Mouse (Mus musculus) small intestine, adult 2 months (tissue): ENCODE results near the gene Rfx3. TPM values are rescaled to one million over a fixed set of nuclear protein-coding genes. Genes with fewer than 3 reads are reported as not detected.

Experiments used
- H3K27ac ChIP-seq: fragments of 200-500 bp; 2 replicates; pipeline ENCODE4 v1.5.1; 2012; ENCODE audit warnings: low read depth, low read length, control low read depth, inconsistent platforms; ENCODE audit not compliant: insufficient read depth
- H3K27me3 ChIP-seq: fragments of 200-500 bp; 2 replicates; pipeline ENCODE4 v1.6.1; 2012; ENCODE audit warnings: mild to moderate bottlenecking, moderate library complexity, low read length, inconsistent platforms; ENCODE audit not compliant: control insufficient read depth, insufficient read depth
- H3K36me3 ChIP-seq: fragments of 200-500 bp; 2 replicates; pipeline ENCODE4 v1.6.1; 2012; ENCODE audit warnings: mild to moderate bottlenecking, low read length, control low read depth, inconsistent platforms; ENCODE audit not compliant: control insufficient read depth, insufficient read depth
- H3K4me1 ChIP-seq: fragments of 200-500 bp; 2 replicates; pipeline ENCODE4 v1.6.1; 2012; ENCODE audit warnings: low read length, inconsistent platforms, mixed read lengths; ENCODE audit not compliant: control insufficient read depth, insufficient read depth, insufficient read length
- H3K4me3 ChIP-seq: fragments of 200-500 bp; 2 replicates; pipeline ENCODE4 v1.5.1; 2012; ENCODE audit warnings: low read depth, mild to moderate bottlenecking, control low read depth, inconsistent platforms, low read length, moderate library complexity
- CTCF ChIP-seq: fragments of 200-500 bp; IDR thresholded peaks from 2 replicates; pipeline ENCODE4 v1.5.1; 2012; ENCODE audit warnings: low read depth, mild to moderate bottlenecking, control low read depth, inconsistent platforms, low read length, moderate library complexity, mixed read lengths; ENCODE audit not compliant: insufficient replicate concordance, insufficient read length; ENCODE audit errors: extremely low read depth
- POLR2A ChIP-seq: fragments of 200-500 bp; IDR thresholded peaks from 2 replicates; pipeline ENCODE4 v1.6.1; 2012; ENCODE audit warnings: low read depth, mild to moderate bottlenecking, control low read depth, inconsistent platforms, low read length, moderate library complexity
- WGBS: fragments of 180-500 bp; shearing (Covaris S2); methylation state at CpG from one replicate; pipeline ENCODE4 v1.1.7; 2018; 5-methylcytosine and 5-hydroxymethylcytosine counted together
- polyA plus RNA-seq: library from polyadenylated mRNA; depleted of rRNA; stranded (reverse); fragments of >200 nt; gene quantifications from 2 replicates; pipeline ENCODE4 v1.2.3, GENCODE M21; 2012

The Rfx3 gene
- polyA plus RNA-seq, 1 experiment, result 0.99 TPM

DNA sequence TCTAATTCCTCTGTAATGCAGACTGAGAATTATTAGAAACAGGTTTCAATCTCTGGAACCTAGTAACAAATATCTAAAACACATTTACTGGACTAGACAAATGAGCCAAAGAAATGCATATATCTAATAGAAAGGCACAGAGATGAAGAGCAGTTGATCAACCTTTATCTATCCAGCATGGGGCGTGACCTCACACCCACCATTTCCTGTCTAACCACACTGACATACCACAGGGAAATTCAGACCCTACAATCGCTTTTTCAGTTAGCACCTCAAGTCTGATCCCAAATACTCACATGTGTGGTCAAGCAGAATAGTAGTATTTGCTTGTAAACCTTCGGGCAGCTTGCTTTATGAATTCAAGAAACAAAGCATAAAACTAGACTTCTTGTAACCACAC lies 43.4 kb downstream of the Rfx3 start:
- no peaks in the 10 kb centered on the region for H3K4me1 ChIP-seq
- no peak overlapping the region for H3K27ac ChIP-seq
- TF ChIP-seq POLR2A (no peak), CTCF (no peak)
- H3K4me3 ChIP-seq, result no peak overlapping the region
- no peaks in the 10 kb centered on the region for H3K36me3 ChIP-seq
- no peaks in the 10 kb centered on the region for H3K27me3 ChIP-seq
- WGBS, result 71% methylated on average over 3 of the region's 3 CpGs

DNA sequence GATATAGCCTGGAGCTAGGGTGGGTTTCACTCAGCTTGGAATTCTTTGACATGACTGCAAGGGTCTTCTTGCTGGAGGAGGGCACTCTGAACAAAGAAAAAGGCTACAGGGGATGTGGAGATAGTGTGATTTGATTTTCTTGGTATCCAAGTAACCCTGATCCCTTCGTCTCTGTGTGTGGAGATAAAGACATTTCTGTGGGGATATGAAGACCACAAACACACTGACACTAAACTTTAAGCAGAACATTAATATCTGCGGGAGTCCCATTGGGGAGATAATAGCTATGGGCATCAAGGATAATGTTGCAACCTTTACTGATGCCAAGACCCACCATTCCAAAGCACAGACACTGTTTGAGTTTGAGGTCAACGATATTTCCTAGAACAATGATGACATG lies 49.7 kb downstream of the Rfx3 start:
- no peaks in the 10 kb centered on the region for H3K4me1 ChIP-seq
- H3K27ac ChIP-seq, result no peak overlapping the region
- H3K4me3 ChIP-seq, result no peak overlapping the region
- WGBS, result 93% methylated on average over 3 of the region's 3 CpGs
- no peaks in the 10 kb centered on the region for H3K27me3 ChIP-seq
- TF ChIP-seq POLR2A (no peak), CTCF (no peak)
- H3K36me3 ChIP-seq, result no peaks in the 10 kb centered on the region

DNA sequence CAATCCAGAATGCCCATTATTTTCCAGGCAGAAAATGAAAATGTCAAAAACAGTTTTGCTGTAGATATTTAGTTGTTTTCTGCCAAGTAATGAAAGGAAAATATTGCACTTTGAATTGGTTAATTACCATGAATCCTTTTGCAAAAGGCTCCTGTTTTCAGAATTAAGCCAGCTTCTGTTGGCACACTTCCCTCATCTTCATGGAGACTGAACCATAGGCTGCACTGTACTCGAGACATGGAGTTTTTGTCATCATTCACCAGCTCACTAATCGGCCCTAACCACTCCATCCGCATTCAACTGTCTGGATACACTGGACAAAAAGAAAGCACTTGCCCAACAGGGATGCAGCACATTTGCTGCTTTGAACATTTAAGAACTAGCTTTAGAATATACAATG lies 75.5 kb downstream of the Rfx3 start:
- Histone ChIP-seq H3K4me3 (no peak overlapping the region), H3K4me1 (no peaks in the 10 kb centered on the region), H3K27ac (no peak overlapping the region), H3K27me3 (no peaks in the 10 kb centered on the region), H3K36me3 (no peaks in the 10 kb centered on the region)
- 84% methylated on average over 3 of the region's 3 CpGs for WGBS
- TF ChIP-seq POLR2A (no peak), CTCF (no peak)

DNA sequence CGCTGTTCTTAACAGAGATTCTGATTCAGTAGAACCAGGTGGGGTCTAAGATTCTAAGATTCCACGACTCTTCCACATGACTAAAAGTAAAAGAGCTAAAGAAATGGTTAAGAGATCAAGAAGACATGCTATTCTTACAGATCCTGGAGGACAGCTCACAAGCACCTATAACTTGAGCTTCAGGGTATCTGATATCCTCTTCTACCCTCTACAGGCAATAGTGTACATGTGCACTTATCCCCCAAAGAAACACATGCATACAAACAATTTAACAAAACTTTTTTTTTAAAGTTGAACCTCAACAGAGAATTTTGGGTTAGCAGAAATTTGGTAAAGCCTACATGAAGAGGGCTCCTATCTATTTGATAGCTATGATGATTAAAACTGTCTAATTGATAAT lies 79.8 kb downstream of the Rfx3 start:
- TF ChIP-seq CTCF, result no peak
- no peak for TF ChIP-seq POLR2A
- Histone ChIP-seq H3K36me3 (no peaks in the 10 kb centered on the region), H3K4me3 (no peak overlapping the region), H3K4me1 (no peaks in the 10 kb centered on the region), H3K27me3 (no peaks in the 10 kb centered on the region), H3K27ac (no peak overlapping the region)
- WGBS, result 96% methylated on average over 2 of the region's 2 CpGs

DNA sequence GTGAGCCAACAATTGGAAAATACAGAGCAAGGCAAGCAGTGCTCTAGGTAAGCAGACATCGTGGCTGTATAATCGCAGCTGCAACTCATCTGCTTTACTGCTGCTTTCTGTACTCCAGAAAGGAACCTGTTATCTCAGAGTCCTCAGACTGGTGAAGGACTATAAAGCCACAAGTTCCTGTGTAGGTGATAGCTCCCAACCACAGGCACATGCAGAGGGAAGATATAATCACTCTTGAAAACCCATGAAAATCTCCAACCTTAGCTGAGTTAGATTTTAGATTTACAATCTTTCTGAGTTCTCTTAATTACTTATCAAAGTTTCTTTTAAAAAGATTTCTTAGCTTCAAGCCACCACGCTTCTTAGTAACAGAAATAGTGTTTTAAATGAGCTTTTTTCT lies 84.6 kb downstream of the Rfx3 start:
- TF ChIP-seq CTCF (no peak), POLR2A (no peak)
- Histone ChIP-seq H3K4me3 (no peak overlapping the region), H3K4me1 (no peaks in the 10 kb centered on the region), H3K27me3 (no peaks in the 10 kb centered on the region), H3K27ac (no peak overlapping the region), H3K36me3 (no peaks in the 10 kb centered on the region)
- 53% methylated on average over 3 of the region's 3 CpGs for WGBS

GRCm38 (mm10) chr19:27919040-27919439 lies 91.9 kb downstream of the Rfx3 start:
- no peaks in the 10 kb centered on the region for H3K36me3 ChIP-seq
- H3K4me3 ChIP-seq, result no peak overlapping the region
- peak; percentile 35; the same call in 1 of the 2 replicates for TF ChIP-seq CTCF
- no peak for TF ChIP-seq POLR2A
- no peaks in the 10 kb centered on the region for H3K27me3 ChIP-seq
- H3K27ac ChIP-seq, result no peak overlapping the region
- WGBS, result 51% methylated on average over 2 of the region's 2 CpGs
- no peaks in the 10 kb centered on the region for H3K4me1 ChIP-seq

DNA sequence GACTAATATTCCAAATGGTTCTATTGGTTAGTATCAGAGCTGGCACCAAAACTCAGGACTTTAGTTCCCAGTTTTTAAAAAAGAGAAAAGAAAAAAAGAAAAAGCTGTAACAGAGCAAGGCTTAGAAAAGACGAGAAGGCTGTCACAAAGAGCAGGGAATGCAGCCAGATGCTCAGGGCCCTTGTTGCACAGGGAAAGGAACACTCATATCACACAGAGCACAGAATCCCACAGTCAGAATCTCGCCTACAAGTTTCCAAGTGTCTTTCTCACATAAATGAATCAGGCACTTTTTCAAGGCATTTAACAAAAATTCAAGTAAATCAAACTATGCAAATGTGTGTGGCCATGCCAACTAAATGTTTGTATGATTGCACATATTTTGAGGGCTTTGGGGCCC lies 94.5 kb downstream of the Rfx3 start:
- no peak overlapping the region for H3K4me3 ChIP-seq
- H3K4me1 ChIP-seq, result no peaks in the 10 kb centered on the region
- no peaks in the 10 kb centered on the region for H3K36me3 ChIP-seq
- no peak for TF ChIP-seq POLR2A
- TF ChIP-seq CTCF, result no peak
- H3K27ac ChIP-seq, result no peak overlapping the region
- H3K27me3 ChIP-seq, result no peaks in the 10 kb centered on the region
- WGBS, result 83% methylated on average over 2 of the region's 2 CpGs

DNA sequence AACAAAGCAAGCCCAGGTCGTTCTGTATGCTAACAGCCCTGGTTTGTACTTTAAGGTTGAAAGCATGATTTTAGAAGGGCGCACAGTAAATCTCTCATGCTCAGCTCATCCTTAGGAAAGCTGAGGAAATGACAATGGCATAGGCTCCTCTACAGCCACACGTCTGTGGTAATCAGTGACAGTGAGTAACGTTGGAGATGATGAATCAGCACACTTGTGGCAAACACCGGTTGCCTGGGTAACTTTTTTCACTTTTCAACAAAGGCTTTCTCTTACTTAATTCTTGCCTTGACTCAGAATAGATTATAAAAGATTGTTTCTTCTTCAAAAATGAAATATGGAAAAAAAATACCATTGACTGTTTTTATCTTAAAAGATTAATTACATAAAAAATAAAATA lies 104.0 kb downstream of the Rfx3 start:
- WGBS, result 63% methylated on average over 5 of the region's 5 CpGs
- TF ChIP-seq POLR2A, result no peak
- no peak for TF ChIP-seq CTCF
- no peak overlapping the region for H3K27ac ChIP-seq
- no peaks in the 10 kb centered on the region for H3K36me3 ChIP-seq
- no peak overlapping the region for H3K4me3 ChIP-seq
- peaks cover 8% of the 10 kb centered on the region; the same call in 1 of the 2 replicates for H3K4me1 ChIP-seq
- no peaks in the 10 kb centered on the region for H3K27me3 ChIP-seq

DNA sequence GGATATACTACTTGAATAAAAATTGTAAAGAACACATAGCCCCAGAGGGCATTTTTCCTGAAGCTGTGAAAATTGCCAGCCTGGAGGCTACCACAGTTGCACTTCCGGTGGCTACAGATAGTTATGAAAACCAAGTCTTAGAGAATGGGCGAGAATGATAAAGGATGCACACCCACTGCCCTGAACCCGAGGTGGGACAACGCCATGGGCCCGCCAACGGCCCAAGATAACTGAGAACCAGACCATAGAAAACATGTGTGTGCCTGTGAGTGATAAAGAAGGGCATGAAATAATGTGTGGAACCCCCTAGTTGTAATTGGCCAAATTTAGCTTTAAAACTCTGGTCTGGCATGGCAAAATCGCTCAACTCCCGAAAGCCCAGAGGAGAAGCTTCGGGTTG lies 105.0 kb downstream of the Rfx3 start:
- no peaks in the 10 kb centered on the region for H3K36me3 ChIP-seq
- no peak overlapping the region for H3K27ac ChIP-seq
- no peak overlapping the region for H3K4me3 ChIP-seq
- WGBS, result 94% methylated on average over 9 of the region's 9 CpGs
- H3K27me3 ChIP-seq, result no peaks in the 10 kb centered on the region
- peaks cover 10% of the 10 kb centered on the region; the same call in 1 of the 2 replicates for H3K4me1 ChIP-seq
- TF ChIP-seq CTCF (no peak), POLR2A (no peak)
